Mouse (Mus musculus) heart, adult 9 months (tissue): ENCODE measurements around the gene Dlg3.

Source experiments
- DNase-seq, 2 experiments: peaks; one replicate each; pipeline ENCODE4 v3.0.0; 2022; ENCODE audit warnings: low spot score in 2 of 2

Gene Dlg3

GRCm38 (mm10) chrX:100797851-100798527 is 30.5 kb downstream of the Dlg3 start:
- DNase-seq = no peak

- no peak for DNase-seq
These were observed 33.1 kb downstream of the Dlg3 start for GRCm38 (mm10) chrX:100800643-100801042.

GRCm38 (mm10) chrX:100802034-100802433 is 34.5 kb downstream of the Dlg3 start:
- DNase-seq = no peak

GRCm38 (mm10) chrX:100811129-100811528 is 43.6 kb downstream of the Dlg3 start:
- DNase-seq = no peak

- DNase-seq = no peak
These were observed 46.6 kb downstream of the Dlg3 start for GRCm38 (mm10) chrX:100814139-100814538.

- no peak for DNase-seq
These were observed 48.2 kb downstream of the Dlg3 start for GRCm38 (mm10) chrX:100815766-100816165.

GRCm38 (mm10) chrX:100818681-100819080 is 51.2 kb downstream of the Dlg3 start:
- no peak for DNase-seq

GRCm38 (mm10) chrX:100821149-100821548 is 53.6 kb downstream of the Dlg3 start:
- DNase-seq = no peak

- DNase-seq = no peak
These were observed 58.0 kb downstream of the Dlg3 start for GRCm38 (mm10) chrX:100825557-100825956.

- DNase-seq = no peak
These were observed 65.3 kb downstream of the Dlg3 start for GRCm38 (mm10) chrX:100832806-100833205.

- DNase-seq = no peak
These were observed 71.7 kb downstream of the Dlg3 start for GRCm38 (mm10) chrX:100839211-100839610.
